Mouse (Mus musculus) cerebellum, adult 8-10 months (tissue): ENCODE measurements around the gene S100a4.

Experiments used
- DNase-seq: peaks from one replicate; pipeline ENCODE4 v3.0.0; 2022

The S100a4 gene

GRCm38 (mm10) chr3:90600458-90601195, 2.9 kb upstream of the S100a4 start:
- no peak for DNase-seq

- DNase-seq: no peak
Observed at GRCm38 (mm10) chr3:90601486-90602110, 2.0 kb upstream of the S100a4 start, which contains the start of gene Gm42674. Gene Gm42674 (plus strand): TSS chr3:90601904.

DNA sequence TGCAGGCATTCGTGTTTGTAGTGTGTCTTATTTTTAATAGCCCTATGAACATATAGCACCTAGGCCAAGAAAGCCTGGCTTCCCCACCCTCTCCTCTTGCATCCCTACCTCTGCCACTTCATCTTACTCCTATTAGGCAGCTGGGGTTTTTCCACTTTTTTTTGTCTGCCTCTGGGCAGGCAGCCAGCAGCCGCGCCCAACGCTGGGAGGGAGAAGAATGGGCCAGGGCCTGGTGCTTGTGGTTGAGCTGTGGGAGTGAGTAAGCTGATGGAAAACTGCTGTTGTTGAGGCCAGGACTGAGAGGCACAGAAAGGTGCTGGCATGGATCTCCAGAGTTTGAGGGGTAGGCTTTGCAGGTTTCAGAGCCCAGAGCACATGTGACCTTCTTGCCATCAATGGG, 845 bp downstream of the S100a4 start:
- DNase-seq: no peak

DNA sequence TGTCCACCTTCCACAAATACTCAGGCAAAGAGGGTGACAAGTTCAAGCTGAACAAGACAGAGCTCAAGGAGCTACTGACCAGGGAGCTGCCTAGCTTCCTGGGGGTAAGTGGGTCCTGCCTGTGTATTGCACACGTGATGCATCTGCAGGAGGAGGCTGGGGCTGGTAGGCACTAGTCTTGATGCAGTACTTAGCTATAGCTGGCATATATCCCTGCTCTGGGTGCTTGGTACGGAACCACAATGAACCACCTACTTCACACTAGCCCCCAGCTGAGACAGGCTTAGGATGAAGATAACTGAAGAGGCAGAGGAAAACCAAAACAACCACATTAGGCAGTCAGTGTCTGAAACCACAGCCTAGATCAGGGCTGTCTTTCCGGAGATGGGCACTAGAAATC, 1.5 kb downstream of the S100a4 start:
- DNase-seq: no peak

DNA sequence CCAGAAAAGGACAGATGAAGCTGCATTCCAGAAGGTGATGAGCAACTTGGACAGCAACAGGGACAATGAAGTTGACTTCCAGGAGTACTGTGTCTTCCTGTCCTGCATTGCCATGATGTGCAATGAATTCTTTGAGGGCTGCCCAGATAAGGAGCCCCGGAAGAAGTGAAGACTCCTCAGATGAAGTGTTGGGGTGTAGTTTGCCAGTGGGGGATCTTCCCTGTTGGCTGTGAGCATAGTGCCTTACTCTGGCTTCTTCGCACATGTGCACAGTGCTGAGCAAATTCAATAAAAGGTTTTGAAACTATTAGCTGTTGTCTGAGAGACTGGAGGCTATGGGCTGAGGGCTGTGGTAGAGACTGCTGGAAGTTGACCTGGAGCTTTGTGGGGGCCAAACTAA, 2.2 kb downstream of the S100a4 start:
- DNase-seq: no peak

DNA sequence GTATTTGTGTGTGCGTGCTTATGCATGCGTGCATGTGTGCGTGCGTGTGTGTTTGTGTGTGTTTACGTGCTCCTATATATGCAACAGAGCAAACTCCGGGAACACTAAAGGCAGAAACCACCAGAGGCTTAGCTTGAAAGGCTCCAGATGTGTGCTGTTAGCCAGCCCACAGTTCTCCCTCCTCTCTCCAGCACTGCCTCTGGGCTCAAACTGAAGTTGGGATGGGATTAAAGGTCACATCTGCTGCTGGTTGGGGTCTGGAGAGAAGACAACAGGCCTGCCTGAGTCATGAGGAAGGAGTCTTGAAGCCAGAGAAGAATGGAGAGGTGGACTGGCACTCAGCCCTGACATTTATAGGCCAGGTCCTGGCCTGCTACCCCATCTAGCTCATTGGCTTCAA, 2.6 kb downstream of the S100a4 start:
- DNase-seq: no peak

- no peak for DNase-seq
Observed at GRCm38 (mm10) chr3:90607361-90607760, 3.8 kb downstream of the S100a4 start.

DNA sequence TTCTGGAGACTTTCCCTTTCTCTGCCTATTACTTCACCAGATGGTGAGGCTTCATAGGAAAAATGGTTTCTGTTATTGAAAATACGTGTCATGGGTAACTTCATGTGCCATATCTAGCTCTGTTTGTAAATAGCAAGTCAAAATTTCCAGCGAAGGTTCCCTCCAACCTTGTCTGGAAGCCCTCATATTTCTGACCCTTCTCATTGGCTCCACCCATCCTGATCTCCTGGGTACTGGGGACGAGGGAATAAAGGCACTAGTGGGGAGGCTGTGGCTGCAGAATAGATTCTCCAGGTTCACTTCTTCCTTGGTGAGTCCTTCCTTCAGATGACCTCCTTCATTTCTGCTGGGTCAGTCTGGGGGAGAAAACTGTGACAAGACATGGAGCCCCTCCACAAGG, 4.7 kb downstream of the S100a4 start, which contains the start of gene S100a5:
TSS of gene S100a5 (plus strand) at position 301 of the 400 bp plus-strand sequence.
- no peak for DNase-seq

- no peak for DNase-seq
Observed at GRCm38 (mm10) chr3:90609102-90609501, 5.5 kb downstream of the S100a4 start.

GRCm38 (mm10) chr3:90611494-90611893, 7.9 kb downstream of the S100a4 start:
- no peak for DNase-seq

DNA sequence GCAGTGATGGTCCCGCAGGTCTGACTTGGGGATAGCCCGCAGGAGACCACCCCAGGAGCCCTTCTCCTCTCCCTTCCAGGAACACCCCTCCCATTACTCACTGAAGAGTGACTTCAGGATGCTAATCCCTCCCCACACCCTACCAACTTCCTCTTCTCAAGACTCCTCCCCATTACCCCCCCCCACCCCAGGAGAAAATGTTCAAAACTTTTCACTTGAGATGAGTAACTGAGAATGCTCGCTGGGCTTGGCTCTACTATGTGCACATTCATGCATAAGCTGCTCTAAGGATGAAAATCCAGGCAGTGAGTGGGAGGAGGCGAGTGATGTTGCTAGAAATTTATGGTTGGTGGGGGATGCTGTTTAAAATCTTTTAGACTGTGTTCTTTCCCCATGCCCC, 8.5 kb downstream of the S100a4 start:
- no peak for DNase-seq

- peak; percentile 6 for DNase-seq
Observed at GRCm38 (mm10) chr3:90612728-90613291, 9.2 kb downstream of the S100a4 start, which contains the start of gene S100a6. Gene S100a6 (plus strand): TSS chr3:90612882.

DNA sequence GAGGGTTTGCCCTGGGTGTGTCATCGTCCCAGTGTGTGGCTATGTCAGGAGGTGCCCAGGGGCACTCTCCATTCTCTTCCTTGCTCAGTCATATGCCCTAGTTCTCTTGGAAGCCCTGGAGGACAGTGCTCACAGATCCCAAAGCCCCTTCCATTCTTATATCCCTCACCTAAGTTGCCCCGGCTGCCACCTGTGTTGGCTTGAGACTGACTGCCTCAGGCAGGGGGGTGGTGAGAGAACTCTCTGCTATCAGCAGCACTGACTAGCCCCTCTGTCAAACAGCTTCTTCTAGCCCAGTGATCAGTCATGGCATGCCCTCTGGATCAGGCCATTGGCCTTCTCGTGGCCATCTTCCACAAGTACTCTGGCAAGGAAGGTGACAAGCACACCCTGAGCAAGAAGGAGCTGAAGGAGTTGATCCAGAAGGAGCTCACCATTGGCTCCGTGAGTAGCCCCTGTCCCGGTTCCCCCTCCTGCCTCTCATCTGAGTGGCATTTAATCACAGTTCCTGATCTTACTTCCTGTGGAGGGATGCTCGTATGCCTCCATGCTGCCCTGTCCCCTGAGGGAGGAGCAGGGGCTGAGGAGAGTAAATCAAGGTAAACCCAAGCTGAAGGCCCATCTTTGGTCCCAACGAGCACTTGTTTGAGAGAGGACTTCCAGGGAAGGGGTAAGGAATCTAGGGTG, 10.0 kb downstream of the S100a4 start:
- DNase-seq: no peak

- DNase-seq: no peak
Observed at GRCm38 (mm10) chr3:90614148-90614530, 10.6 kb downstream of the S100a4 start.

GRCm38 (mm10) chr3:90614611-90615251, 11.2 kb downstream of the S100a4 start:
- no peak for DNase-seq

- peak; percentile 28 for DNase-seq
Observed at GRCm38 (mm10) chr3:90615415-90615814, 11.8 kb downstream of the S100a4 start.

DNA sequence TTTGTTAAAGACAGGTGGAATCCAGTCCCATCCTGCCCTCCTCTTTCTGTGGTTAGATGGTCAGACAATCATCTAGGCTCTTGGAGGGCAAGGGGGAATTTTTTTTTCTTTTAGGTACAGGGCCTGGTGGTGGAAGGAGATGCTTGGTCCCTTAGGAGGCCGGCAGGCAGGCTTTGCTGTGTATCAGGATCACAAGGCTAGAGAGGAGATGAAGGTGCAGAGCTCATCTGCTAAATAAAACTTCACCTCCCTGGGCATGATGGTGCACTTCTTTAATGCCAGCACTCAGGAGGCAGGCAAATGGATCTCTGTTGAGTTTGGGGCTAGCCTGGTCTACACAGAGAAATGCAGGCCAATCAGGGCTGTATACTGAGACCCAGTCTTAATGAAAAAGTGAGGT, 12.3 kb downstream of the S100a4 start:
- no peak for DNase-seq

GRCm38 (mm10) chr3:90617586-90617985, 14.0 kb downstream of the S100a4 start:
- no peak for DNase-seq

DNA sequence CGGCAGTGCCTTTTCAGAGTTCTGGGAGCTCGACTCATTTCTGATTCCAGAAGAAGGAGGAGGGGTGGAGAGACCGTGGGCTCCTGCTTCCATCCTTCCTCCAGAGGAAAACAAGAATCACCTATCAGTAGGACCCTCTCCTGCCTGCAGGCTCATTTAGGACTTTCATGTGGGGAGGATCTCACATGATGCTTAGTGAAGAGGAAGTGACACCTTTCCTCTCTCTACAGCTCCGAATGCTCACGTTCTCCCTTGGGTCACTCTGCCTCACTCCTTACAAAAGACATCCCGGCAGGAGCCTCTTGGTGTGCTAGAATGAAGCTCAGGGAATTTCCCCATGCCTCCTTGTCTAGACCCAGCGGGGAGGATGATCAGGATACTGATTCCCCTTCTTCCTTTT, 18.0 kb downstream of the S100a4 start:
- no peak for DNase-seq

GRCm38 (mm10) chr3:90623435-90624071, 20.0 kb downstream of the S100a4 start:
- no peak for DNase-seq

DNA sequence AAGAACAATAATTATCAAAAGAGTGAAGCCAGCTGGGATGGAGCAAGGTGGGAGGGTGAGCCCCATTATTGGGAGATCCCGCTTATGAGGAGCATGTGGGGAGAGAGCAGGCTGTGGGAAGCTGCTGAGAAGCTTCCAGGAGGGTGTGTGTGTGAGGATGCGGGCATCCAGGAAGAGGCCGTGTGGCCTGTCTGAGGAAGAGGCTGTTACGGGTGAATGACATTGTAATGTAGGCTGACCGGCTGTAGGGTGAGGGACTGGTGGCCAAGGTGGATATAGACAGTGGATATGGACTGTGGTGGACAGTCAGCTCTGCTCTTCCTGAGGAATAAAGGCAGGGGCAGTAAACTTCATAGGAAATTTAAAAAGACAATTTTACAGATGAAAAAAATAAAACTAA, 21.9 kb downstream of the S100a4 start:
- no peak for DNase-seq

- DNase-seq: no peak
Observed at GRCm38 (mm10) chr3:90626266-90627021, 22.9 kb downstream of the S100a4 start.
